Mouse (Mus musculus) heart, adult 2 months (tissue): ENCODE measurements around the gene Mfsd4b1.

Source experiments
- CTCF ChIP-seq: fragments of 200-600 bp; IDR thresholded peaks from 2 replicates; pipeline ENCODE4 v1.8.1; 2022; ENCODE audit warnings: antibody characterized with exemption, mild to moderate bottlenecking, moderate library complexity
- EP300 ChIP-seq: fragments of 200-500 bp; IDR thresholded peaks from 2 replicates; pipeline ENCODE4 v1.6.1; 2011; ENCODE audit warnings: low read depth, low read length, control low read depth; ENCODE audit not compliant: insufficient read depth
- POLR2A ChIP-seq: fragments of 200-500 bp; IDR thresholded peaks from 2 replicates; pipeline ENCODE4 v1.6.1; 2011; ENCODE audit warnings: mild to moderate bottlenecking, low read depth, low read length, control low read depth; ENCODE audit not compliant: insufficient read depth

GRCm38 (mm10) chr10:40018261-40018860, 6.7 kb downstream of the Mfsd4b1 start:
- no peak for TF ChIP-seq POLR2A
- TF ChIP-seq CTCF = no peak
- TF ChIP-seq EP300 = no peak
